Mouse (Mus musculus): ENCODE results near the gene Dlgap1.

The Dlgap1 gene

DNA sequence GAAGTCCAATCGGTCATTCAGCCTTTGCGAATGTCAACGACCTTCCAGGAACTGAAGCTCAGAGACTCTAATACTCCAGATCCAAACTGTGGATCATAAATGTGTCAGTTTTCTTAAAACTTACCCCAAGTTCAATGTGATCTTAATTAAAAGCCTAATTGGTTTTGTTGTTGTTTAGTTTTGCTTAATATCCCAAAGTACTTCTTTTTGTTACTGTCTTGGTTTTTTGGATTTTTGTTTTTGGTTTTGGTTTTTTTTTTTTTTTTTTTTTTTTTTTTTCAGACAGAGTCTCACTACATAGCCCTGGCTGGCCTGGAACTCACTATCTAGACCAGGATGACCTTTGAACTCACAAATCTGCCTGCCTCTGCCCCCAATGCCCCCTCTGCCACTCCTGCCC is 765.9 kb downstream of the Dlgap1 start:
- no peak for DNase-seq (ENCODE audit: low spot score)

DNA sequence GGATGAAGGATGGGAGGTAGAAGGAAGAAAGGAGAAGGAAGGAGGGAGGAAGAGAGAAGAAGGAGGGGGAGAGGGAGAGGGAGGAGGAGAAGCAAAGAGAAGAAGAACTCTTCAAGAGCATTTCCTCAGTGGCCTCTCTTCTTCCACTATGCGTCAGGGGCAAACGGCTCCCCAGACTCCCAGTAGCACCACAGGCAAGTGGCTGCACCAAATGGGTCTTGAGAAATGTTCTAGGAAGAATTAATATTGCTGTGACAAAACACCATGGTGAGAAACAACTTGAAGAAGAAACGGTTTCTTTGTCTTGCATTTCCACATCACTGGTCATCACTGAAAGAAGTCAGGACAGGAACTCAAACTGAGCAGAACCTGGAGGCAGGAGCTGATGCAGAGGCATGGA is 766.5 kb downstream of the Dlgap1 start:
- DNase-seq (ENCODE audit: low spot score): no peak

GRCm38 (mm10) chr17:70737424-70737823 is 768.6 kb downstream of the Dlgap1 start:
- no peak for DNase-seq (ENCODE audit: low spot score)

DNA sequence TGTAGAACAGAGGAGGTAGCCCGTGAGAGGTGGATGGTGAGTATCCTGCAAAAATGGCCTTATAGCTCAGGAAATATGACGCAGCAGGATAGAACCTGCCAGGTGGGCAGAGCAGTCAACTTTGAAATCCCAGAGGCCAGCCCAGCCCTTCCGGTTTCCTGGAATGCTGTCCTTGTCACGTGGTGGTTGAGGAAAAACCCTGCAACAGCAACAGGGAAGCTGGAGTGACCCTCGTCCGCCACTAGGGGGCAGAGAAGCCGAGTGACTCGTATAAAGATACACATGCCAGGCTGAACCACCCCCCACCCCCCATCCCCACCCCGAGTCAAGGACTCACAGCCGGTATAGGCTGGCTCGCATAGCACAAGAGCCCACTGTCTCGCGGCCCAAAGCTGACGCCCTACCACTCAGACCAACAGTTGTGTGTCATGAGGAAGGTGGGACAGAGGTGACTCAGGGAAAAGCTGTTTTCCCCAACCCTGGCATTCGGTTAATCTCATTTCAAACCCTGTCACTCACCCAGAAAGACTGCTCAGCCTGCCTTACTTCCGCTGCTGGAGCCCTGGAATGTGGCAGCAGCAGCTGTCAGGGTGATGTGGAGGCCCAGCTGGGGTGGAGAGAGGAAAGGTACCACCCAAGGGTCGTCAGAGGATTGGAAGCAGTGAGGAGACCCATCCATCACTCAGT is 769.4 kb downstream of the Dlgap1 start:
- peak; percentile 54 for DNase-seq (ENCODE audit: low spot score)

DNA sequence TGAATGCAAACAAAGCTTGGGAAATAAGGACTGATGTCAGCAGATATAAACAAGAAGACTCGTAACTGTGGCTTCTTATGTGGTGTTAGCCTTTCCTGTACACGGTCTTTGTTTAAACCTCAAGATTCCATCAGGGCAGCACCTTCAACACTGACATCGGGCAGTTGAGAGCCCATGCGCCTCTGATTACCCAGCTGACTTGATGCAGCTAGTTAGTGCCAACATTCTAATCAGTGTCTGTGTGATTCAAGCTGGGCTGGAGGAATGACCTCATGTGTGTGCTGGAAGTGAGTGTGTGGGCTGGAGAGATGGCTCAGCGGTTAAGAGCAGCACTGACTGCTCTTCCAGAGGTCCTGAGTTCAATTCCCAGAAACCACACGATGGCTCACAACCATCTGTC is 770.5 kb downstream of the Dlgap1 start:
- DNase-seq (ENCODE audit: low spot score): no peak

DNA sequence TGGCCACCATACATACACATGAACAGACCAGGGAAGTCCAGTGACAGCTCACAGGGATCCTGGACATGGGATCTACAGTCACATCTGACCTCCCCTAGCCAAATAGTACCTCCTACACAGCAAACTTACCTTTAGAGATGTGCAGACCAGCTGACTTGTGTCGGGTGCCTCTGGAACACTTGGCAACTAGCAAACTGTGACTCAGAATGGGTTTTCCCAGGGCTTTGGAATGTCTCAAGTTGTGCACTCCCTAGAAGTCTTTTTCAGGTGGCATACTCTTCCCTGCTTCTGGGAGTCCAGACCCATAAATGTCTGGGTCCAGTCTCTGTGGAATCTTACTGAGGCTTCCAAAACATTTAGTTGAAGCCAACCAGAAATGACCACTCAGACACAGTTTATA is 772.8 kb downstream of the Dlgap1 start:
- DNase-seq (ENCODE audit: low spot score): no peak

DNA sequence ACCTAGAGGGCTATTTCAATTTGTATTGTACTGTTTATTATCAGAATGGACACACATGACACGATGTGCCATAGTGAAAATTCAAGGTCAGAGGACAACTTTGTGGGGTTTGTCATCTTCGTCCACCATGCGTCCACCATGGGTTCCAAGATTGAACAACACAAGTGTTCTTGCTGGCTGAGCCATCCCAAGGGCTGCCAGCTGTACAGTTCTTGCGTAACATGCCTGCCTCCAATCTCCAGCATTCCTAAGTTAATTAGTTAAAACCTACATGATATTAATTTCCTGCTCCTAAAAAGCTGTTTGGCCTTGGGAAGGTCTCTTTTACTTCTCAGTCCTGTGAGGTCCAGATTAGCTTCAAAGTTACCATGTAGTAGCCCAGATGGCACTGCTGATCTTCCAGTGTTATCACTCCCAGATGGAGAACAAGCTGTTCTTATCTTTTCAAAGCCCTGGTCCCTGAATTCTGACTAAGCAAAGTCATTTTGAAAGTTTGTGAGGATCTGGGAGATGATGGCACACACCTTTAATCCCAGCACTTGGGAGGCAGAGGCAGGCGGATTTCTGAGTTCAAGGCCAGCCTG is 775.8 kb downstream of the Dlgap1 start:
- DNase-seq (ENCODE audit: low spot score): no peak

GRCm38 (mm10) chr17:70745385-70745784 is 776.5 kb downstream of the Dlgap1 start:
- DNase-seq (ENCODE audit: low spot score): no peak

- no peak for DNase-seq (ENCODE audit: low spot score)
Measured at GRCm38 (mm10) chr17:70746379-70747079, 777.7 kb downstream of the Dlgap1 start.

- DNase-seq (ENCODE audit: low spot score): no peak
Measured at GRCm38 (mm10) chr17:70747731-70748475, 779.0 kb downstream of the Dlgap1 start.

GRCm38 (mm10) chr17:70748476-70748830 is 779.6 kb downstream of the Dlgap1 start:
- DNase-seq (ENCODE audit: low spot score): no peak

- no peak for DNase-seq (ENCODE audit: low spot score)
Measured at GRCm38 (mm10) chr17:70748964-70749650, 780.2 kb downstream of the Dlgap1 start.

- DNase-seq (ENCODE audit: low spot score): no peak
Measured at GRCm38 (mm10) chr17:70750236-70751160, 781.6 kb downstream of the Dlgap1 start.

DNA sequence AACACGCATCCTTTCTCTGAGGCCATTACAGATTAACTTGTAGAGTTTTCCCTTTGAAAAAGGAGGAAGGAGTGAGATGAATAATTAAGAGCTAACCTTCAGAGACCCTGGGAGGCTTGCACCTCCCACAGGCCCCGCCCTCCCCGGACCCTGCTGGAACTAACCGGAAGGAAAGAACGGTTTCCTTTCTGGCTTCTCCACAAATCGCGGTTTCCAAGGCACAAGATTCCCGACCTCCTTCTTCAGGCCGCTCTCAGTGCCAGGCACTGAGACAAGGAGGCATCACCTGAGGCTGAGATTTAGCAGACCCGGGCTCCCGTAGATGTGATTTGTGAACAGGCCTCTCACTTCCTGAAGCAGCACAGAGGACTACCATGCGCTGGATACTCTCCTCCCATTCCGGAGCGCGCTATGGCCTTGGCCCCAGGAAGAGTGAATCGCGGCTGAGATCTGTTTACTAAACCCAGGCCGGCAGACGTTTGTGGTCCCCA is 782.3 kb downstream of the Dlgap1 start:
- DNase-seq (ENCODE audit: low spot score): no peak

DNA sequence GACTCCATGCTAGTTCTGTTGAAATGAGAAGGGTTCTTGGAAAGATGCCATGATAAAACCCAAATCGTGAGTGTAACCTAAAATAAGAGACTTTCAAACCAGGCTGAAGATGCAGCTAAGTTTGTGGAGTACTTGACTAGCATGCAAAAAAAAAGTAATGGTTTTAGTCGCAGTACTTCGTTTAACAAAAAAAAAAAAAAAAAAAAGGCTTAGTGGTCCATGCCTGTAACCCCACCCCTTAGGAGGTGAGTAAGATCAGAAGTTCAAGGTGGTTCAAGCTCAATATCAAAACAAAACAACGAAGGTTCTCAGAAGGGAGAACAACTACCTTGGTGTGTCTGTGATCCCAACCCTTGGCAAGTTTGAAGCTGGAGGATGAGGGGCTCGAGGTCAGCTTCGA is 782.8 kb downstream of the Dlgap1 start:
- no peak for DNase-seq (ENCODE audit: low spot score)

DNA sequence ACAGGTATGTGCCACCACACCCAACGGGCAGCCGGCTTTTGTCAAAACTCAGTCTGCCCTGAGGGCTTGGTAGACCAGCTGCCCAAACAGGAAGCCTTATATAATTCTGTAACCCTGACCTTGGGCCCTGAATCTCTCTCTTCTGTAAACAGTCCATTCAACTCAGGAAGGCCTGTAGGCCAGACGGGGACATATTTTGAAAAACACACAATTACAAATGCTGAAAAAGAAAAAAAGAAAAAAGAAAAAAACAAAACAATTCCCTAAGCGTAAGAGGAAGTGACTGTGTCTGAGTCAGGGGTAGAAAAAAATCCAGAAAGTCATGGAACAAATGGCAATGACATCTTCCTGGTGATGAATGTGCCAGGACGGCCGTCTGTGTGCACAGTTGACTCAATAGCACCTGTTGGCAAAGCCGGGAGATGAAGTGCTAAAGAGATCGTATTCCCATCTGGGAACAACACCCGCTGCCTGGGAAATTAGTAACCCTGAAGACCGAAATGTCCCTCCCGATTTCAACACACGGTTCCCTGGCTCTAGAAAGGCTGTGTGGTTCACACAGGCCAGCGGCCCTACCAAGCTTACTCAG is 784.7 kb downstream of the Dlgap1 start:
- DNase-seq (ENCODE audit: low spot score): no peak

DNA sequence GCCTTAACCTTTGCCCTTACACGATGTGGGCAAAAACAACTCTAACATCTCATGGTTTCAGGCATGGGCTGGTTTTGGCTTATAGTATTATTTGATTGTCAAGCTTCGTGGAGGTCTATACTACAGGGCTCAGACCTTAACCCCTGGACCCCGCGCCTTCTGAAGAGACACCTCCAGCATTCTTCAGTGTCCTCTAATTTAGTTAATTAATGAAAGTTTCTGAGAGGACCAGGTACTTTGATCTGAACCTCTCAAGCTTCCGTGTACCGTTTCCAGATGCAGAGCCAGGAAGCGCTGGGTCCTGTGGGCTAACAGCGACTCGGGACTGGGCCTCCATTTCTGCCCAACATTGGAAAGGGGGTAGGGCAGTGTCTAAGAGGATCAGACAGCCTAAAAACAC is 785.2 kb downstream of the Dlgap1 start:
- DNase-seq (ENCODE audit: low spot score): no peak

DNA sequence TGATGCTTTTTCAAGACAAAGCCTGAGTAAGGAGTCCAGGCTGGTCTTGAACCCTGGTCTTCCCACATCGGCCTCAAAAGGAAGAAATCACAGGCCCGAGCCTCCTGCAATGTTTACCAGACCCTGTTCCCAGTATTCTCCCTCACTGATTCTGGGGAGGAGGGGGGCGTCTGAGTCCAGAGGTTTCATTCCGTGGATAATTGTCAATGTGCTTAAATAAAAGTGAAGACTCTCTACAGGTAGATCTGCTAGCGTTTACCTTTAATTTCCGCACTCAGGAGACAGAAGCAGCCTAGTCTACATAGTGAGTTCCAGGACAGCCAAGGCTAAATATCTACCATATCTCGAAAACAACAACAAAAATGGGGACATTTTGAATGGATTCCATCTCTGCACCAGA is 785.8 kb downstream of the Dlgap1 start:
- no peak for DNase-seq (ENCODE audit: low spot score)

DNA sequence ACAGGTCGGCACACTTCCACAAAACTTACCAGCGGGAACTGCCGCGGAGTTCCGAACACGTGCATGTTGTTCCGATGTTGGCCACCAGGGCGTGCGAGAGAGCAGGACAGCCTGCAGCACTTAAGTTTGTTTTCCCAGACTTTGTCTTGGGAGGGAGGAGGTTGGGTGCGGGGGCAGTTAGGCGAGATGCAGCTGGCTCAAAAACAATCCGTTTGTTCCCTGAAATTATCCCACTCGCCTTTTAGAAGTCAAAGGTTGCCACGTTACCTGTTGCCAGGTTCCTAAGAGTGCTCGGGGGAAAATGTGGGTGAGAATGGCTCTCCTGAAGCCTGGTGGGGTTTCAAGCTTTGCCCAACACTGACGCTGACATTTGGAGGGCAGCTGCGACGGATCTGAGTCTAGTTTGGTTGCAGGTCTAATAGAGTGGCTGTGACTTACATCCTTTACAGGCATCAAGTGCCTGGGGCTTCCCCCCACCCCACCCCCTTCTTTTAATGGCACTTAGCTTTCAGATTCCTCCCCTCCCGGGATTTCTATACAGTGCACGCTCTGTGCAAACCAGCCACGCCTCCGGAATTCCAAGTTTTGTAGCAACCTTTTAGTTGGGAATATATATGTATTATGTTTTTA is 786.3 kb downstream of the Dlgap1 start:
- peak; percentile 59 for DNase-seq (ENCODE audit: low spot score)

DNA sequence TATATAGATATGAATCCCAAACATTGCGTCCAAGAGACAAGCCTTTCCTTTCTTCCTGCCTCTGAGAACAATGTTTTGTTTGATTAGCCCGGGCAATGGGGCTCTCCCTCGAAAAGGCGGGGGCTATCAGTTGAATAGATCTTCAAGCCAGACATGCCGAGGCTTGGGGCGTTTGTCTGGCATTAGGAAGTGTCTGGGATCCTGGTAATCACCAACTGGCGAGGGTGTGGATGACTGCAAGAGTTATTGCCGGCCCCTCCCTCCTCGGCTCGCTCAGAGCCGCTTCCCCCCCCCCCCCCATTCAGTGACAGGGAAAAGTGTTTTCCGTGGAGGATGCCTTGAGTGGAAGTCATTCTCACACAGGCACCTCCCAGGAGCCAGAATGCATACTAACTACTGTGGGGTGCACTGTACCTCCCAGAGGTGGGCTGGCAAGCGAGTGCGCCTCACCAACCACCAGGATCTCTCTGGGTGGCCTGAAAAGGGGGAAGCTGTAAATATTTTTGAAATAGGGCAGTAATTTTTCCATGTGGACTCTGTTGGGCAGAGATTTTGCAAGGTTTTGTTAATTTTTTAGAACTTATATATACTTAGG is 786.9 kb downstream of the Dlgap1 start:
- no peak for DNase-seq (ENCODE audit: low spot score)
